Mouse (Mus musculus) kidney, postnatal 0 days (tissue): Measurements from ENCODE around the gene Frrs1. TPM values are rescaled to one million over a fixed set of nuclear protein-coding genes. Genes with fewer than 3 reads are reported as not detected.

ENCODE experiments used
- ATAC-seq: fragments of 200-750 bp; cut with Nextera tagmentation; replicated peaks from 2 replicates; pipeline ENCODE4 v1.8.0; 2017; ENCODE audit warnings: low read depth, moderate number of reproducible peaks, moderate TSS enrichment, moderate library complexity; ENCODE audit not compliant: low FRiP score
- DNase-seq: peaks from one replicate; pipeline ENCODE4 v3.0.0-alpha.2; 2016; ENCODE audit warnings: low spot score
- H3K27ac ChIP-seq: fragments of 300-500 bp; sonication (generic); 2 replicates; pipeline ENCODE4 v1.5.1; 2014; ENCODE audit warnings: mild to moderate bottlenecking
- H3K27me3 ChIP-seq: fragments of 300-500 bp; sonication (generic); 2 replicates; pipeline ENCODE4 v1.6.1; 2014; ENCODE audit warnings: low read length, mixed read lengths; ENCODE audit not compliant: insufficient read depth
- H3K36me3 ChIP-seq: fragments of 300-500 bp; sonication (generic); 2 replicates; pipeline ENCODE4 v1.6.1; 2014; ENCODE audit warnings: low read length, mixed read lengths; ENCODE audit not compliant: insufficient read depth
- H3K4me1 ChIP-seq: fragments of 300-500 bp; sonication (generic); replicated peaks from 2 replicates; pipeline ENCODE4 v1.6.1; 2014; ENCODE audit warnings: antibody characterized with exemption, low read length, mixed read lengths; ENCODE audit not compliant: insufficient read depth
- H3K4me2 ChIP-seq: fragments of 300-500 bp; sonication (generic); 2 replicates; pipeline ENCODE4 v1.6.1; 2014; ENCODE audit warnings: mild to moderate bottlenecking, low read length, moderate library complexity, mixed read lengths
- H3K4me3 ChIP-seq: fragments of 300-500 bp; sonication (generic); replicated peaks from 2 replicates; pipeline ENCODE4 v1.5.1; 2014; ENCODE audit warnings: low read depth, low read length
- H3K9ac ChIP-seq: fragments of 300-500 bp; sonication (generic); 2 replicates; pipeline ENCODE4 v1.6.1; 2014; ENCODE audit warnings: low read depth, low read length
- H3K9me3 ChIP-seq: fragments of 300-500 bp; sonication (generic); replicated peaks from 2 replicates; pipeline ENCODE4 v1.6.1; 2016; ENCODE audit warnings: low read length, inconsistent platforms, mixed read lengths
- CTCF ChIP-seq: IDR thresholded peaks from 2 replicates; pipeline ENCODE4 v1.5.1; 2016; ENCODE audit warnings: antibody characterized with exemption, low read depth, mild to moderate bottlenecking, moderate library complexity
- WGBS: fragments of 180-500 bp; shearing (Covaris S2); extraction: QIAGEN DNeasy Blood & Tissue Kit; methylation state at CpG from one replicate; pipeline ENCODE4 v1.1.7; 2014; 5-methylcytosine and 5-hydroxymethylcytosine counted together
- polyA plus RNA-seq: library from polyadenylated mRNA; unstranded; fragments of >200 nt; fragmentation: Nextera tagmentation; extraction: Ambion mirVana; gene quantifications from 2 replicates; pipeline ENCODE4 v1.2.1, GENCODE M21; 2015

Frrs1 gene
- polyA plus RNA-seq, 1 experiment from 2014 or later, result 21.7 TPM

GRCm38 (mm10) chr3:116951489-116951888 is 92.2 kb downstream of the Frrs1 start:
- no peak overlapping the region for H3K9ac ChIP-seq
- no peaks in the 10 kb centered on the region for H3K9me3 ChIP-seq
- no peak overlapping the region for H3K4me3 ChIP-seq
- no peak for ATAC-seq
- TF ChIP-seq CTCF, result no peak
- H3K27ac ChIP-seq, result no peak overlapping the region
- H3K27me3 ChIP-seq, result no peaks in the 10 kb centered on the region
- H3K36me3 ChIP-seq, result no peaks in the 10 kb centered on the region
- H3K4me1 ChIP-seq, result no peaks in the 10 kb centered on the region
- 84% methylated on average over 3 of the region's 3 CpGs for WGBS
- DNase-seq, result no peak
- no peak overlapping the region for H3K4me2 ChIP-seq

DNA sequence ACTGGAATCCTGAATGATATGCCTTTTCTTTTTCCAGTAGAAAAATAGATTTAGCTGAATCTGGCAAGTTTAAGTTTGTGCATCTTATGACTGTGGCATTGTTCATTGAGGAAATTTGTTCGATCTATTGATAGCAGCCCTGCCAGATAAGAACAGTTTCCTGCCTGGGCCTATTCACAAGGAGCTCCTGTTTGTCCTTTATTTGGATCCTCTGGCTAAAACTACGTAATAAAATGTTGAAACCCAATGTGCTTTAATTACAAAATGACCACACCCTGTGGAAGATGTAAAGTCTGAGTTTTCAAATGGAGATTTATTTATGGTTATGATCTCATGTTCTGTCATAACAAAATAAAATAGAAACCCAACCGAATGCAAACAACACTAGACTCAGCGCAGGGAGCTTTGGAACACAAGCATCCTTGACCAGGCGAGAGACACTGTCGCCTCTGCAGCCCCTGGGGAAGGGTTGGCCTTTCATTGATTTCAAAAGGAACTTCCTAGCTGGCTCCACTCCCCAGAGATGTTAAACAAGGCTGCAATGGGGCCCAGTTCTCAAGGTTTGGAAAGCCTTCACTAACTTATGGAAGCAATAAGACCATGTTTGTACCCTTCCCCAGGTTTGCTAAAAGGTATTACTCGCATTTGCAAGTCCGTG is 93.1 kb downstream of the Frrs1 start:
- TF ChIP-seq CTCF, result no peak
- Histone ChIP-seq H3K36me3 (no peaks in the 10 kb centered on the region), H3K27me3 (no peaks in the 10 kb centered on the region), H3K9ac (no peak overlapping the region), H3K27ac (no peak overlapping the region), H3K4me1 (no peaks in the 10 kb centered on the region), H3K9me3 (no peaks in the 10 kb centered on the region), H3K4me2 (no peak overlapping the region), H3K4me3 (no peak overlapping the region)
- DNase-seq (no peak), ATAC-seq (no peak)
- WGBS, result 81% methylated on average over 8 of the region's 8 CpGs

GRCm38 (mm10) chr3:116953366-116953765 is 94.1 kb downstream of the Frrs1 start:
- Histone ChIP-seq H3K4me1 (no peaks in the 10 kb centered on the region), H3K9me3 (no peaks in the 10 kb centered on the region), H3K27me3 (no peaks in the 10 kb centered on the region), H3K9ac (no peak overlapping the region), H3K27ac (no peak overlapping the region), H3K36me3 (no peaks in the 10 kb centered on the region), H3K4me3 (no peak overlapping the region), H3K4me2 (no peak overlapping the region)
- ATAC-seq (no peak), DNase-seq (no peak)
- 79% methylated on average over 6 of the region's 6 CpGs for WGBS
- no peak for TF ChIP-seq CTCF

DNA sequence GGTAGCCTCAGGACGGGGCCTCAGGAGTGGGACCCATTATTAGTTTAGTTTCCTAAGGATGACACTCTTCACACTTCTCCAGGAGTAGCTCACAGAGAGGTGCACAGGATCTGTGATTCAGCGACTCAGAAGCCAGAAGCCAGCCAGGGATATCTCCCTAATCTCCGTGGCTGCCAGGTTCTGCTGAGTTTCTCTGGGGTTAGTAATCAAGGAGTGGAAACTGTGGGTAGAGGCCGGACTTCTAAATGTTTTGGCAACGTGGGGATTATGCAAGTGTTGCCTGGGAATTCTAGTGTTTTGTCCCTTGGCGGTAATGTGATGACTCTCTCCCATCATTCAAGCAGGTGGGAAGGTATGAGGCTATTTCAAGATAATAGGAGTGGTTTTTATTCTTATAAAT is 95.8 kb downstream of the Frrs1 start:
- ATAC-seq (no peak), DNase-seq (no peak)
- 69% methylated on average over 6 of the region's 6 CpGs for whole genome bisulfite sequencing
- H3K9me3 ChIP-seq, result no peaks in the 10 kb centered on the region
- H3K36me3 ChIP-seq, result no peaks in the 10 kb centered on the region
- no peak overlapping the region for H3K27ac ChIP-seq
- H3K4me2 ChIP-seq, result no peak overlapping the region
- no peak overlapping the region for H3K9ac ChIP-seq
- H3K27me3 ChIP-seq, result no peaks in the 10 kb centered on the region
- TF ChIP-seq CTCF, result no peak
- H3K4me1 ChIP-seq, result no peaks in the 10 kb centered on the region
- no peak overlapping the region for H3K4me3 ChIP-seq

Other genes starting within 250 kb of the Frrs1 start
- 15.9 and 18.5 TPM in 2 replicates for gene Trmt13, start 244.9 kb upstream of the Frrs1 start, polyA plus RNA-seq
- gene Mfsd14a, start 196.8 kb upstream of the Frrs1 start, polyA plus RNA-seq, result 93.9 and 94.0 TPM in 2 replicates
- not detected in 2 replicates for gene Gm43191, start 178.2 kb upstream of the Frrs1 start, polyA plus RNA-seq
- gene Slc35a3, start 146.6 kb upstream of the Frrs1 start, polyA plus RNA-seq, result 14.8 and 15.0 TPM in 2 replicates
- 12.8 and 12.9 TPM in 2 replicates for gene Agl, start 51.3 kb upstream of the Frrs1 start, polyA plus RNA-seq
- not detected in 2 replicates for gene 4930455H04Rik, start 108.8 kb downstream of the Frrs1 start, polyA plus RNA-seq
- gene Palmd, start 109.5 kb downstream of the Frrs1 start, polyA plus RNA-seq, result 2.8 and 3.3 TPM in 2 replicates